Mouse (Mus musculus) limb, embryonic 14.5 days (tissue): ENCODE data around the gene Serinc2. TPM values are rescaled to one million over a fixed set of nuclear protein-coding genes. Genes with fewer than 3 reads are reported as not detected.

Source experiments
- ATAC-seq: fragments of 200-750 bp; cut with Nextera tagmentation; 2 replicates; pipeline ENCODE4 v1.8.0; 2017; ENCODE audit warnings: low read depth, moderate number of reproducible peaks, moderate TSS enrichment; ENCODE audit not compliant: low FRiP score
- DNase-seq: peaks from one replicate; pipeline ENCODE4 v3.0.0-alpha.2; 2015; ENCODE audit warnings: low spot score
- H3K27ac ChIP-seq: fragments of 300-500 bp; sonication (generic); replicated peaks from 2 replicates; pipeline ENCODE4 v1.5.1; 2014; ENCODE audit warnings: low read depth, mild to moderate bottlenecking, low read length, moderate library complexity, mixed read lengths
- H3K27me3 ChIP-seq: fragments of 300-500 bp; sonication (generic); 2 replicates; pipeline ENCODE4 v1.6.1; 2014; ENCODE audit warnings: low read length, mixed read lengths; ENCODE audit not compliant: control insufficient read depth, insufficient read depth
- H3K36me3 ChIP-seq: fragments of 300-500 bp; sonication (generic); 2 replicates; pipeline ENCODE4 v1.6.1; 2014; ENCODE audit warnings: mild to moderate bottlenecking, low read length, moderate library complexity, mixed read lengths; ENCODE audit not compliant: control insufficient read depth, insufficient read depth
- H3K4me1 ChIP-seq: fragments of 300-500 bp; sonication (generic); 2 replicates; pipeline ENCODE4 v1.6.1; 2014; ENCODE audit warnings: antibody characterized with exemption, low read length, mixed read lengths; ENCODE audit not compliant: control insufficient read depth, insufficient read depth
- H3K4me2 ChIP-seq: fragments of 300-500 bp; sonication (generic); replicated peaks from 2 replicates; pipeline ENCODE4 v1.6.1; 2014; ENCODE audit warnings: low read depth, mild to moderate bottlenecking, low read length, moderate library complexity; ENCODE audit not compliant: severe bottlenecking
- H3K4me3 ChIP-seq: fragments of 300-500 bp; sonication (generic); replicated peaks from 2 replicates; pipeline ENCODE4 v1.5.1; 2014; ENCODE audit warnings: low read length
- H3K9ac ChIP-seq: fragments of 300-500 bp; sonication (generic); 2 replicates; pipeline ENCODE4 v1.6.1; 2014; ENCODE audit warnings: mild to moderate bottlenecking, low read depth, low read length, moderate library complexity; ENCODE audit not compliant: severe bottlenecking
- H3K9me3 ChIP-seq: fragments of 300-500 bp; sonication (generic); 2 replicates; pipeline ENCODE4 v1.6.1; 2016; ENCODE audit warnings: low read length; ENCODE audit not compliant: control insufficient read depth
- POLR2A ChIP-seq: fragments of 200-500 bp; IDR thresholded peaks from 2 replicates; pipeline ENCODE4 v1.8.0; 2012; ENCODE audit warnings: inconsistent platforms, mild to moderate bottlenecking, moderate library complexity, borderline replicate concordance; ENCODE audit not compliant: insufficient read depth, insufficient read length; ENCODE audit errors: extremely low read depth
- WGBS: fragments of 180-500 bp; shearing (Covaris S2); extraction: QIAGEN DNeasy Blood & Tissue Kit; methylation state at CpG from one replicate; pipeline ENCODE4 v1.1.7; 2014; 5-methylcytosine and 5-hydroxymethylcytosine counted together
- polyA plus RNA-seq, 2 experiments: library from polyadenylated mRNA; depleted of rRNA in 1 of 2; stranded (reverse) in 1 of 2; unstranded in 1 of 2; fragments of >200 nt; fragmentation: Nextera tagmentation in 1 of 2; extraction: Ambion mirVana in 1 of 2; gene quantifications; 2 replicates each; pipeline versions ENCODE4 v1.2.1 to v1.2.3; 2012 to 2014

Gene Serinc2
- polyA plus RNA-seq (2012; rRNA removed) (161 and 261 TPM in 2 replicates), polyA plus RNA-seq (2014; fragmentation: Nextera tagmentation; extraction: Ambion mirVana) (150 and 186 TPM in 2 replicates)

- Histone ChIP-seq H3K27ac (no peak within 1 kb of the TSS), H3K36me3 (no peaks in the 10 kb centered on the region), H3K9ac (no peak within 1 kb of the TSS), H3K9me3 (no peaks in the 10 kb centered on the region), H3K27me3 (no peaks in the 10 kb centered on the region), H3K4me1 (0 out of 2 replicates have a peak, but pooled peaks cover 2% of the 10 kb centered on the region), H3K4me2 (no peak within 1 kb of the TSS), H3K4me3 (no peak within 1 kb of the TSS)
- no peak for TF ChIP-seq POLR2A
- 61% methylated on average over 2 of the region's 2 CpGs for WGBS
- DNase-seq: no peak
- ATAC-seq: no peak
Observed at GRCm38 (mm10) chr4:130279105-130279504, at the start of gene Serinc2. TSS of gene Serinc2 (minus strand) at chr4:130279205.

GRCm38 (mm10) chr4:130327366-130327765 lies 48.4 kb upstream of the Serinc2 start:
- H3K4me2 ChIP-seq: no peak overlapping the region
- 89% methylated on average over 9 of the region's 9 CpGs for WGBS
- no peaks in the 10 kb centered on the region for H3K4me1 ChIP-seq
- H3K9me3 ChIP-seq: no peaks in the 10 kb centered on the region
- no peak overlapping the region for H3K9ac ChIP-seq
- no peak overlapping the region for H3K27ac ChIP-seq
- TF ChIP-seq POLR2A: no peak
- no peaks in the 10 kb centered on the region for H3K27me3 ChIP-seq
- DNase-seq: no peak
- ATAC-seq: no peak
- peaks cover 66% of the 10 kb centered on the region for H3K36me3 ChIP-seq
- H3K4me3 ChIP-seq: no peak overlapping the region

GRCm38 (mm10) chr4:130325446-130325845 lies 46.4 kb upstream of the Serinc2 start:
- Histone ChIP-seq H3K4me1 (no peaks in the 10 kb centered on the region), H3K36me3 (peaks cover 65% of the 10 kb centered on the region), H3K4me3 (no peak overlapping the region), H3K4me2 (no peak overlapping the region), H3K27me3 (no peaks in the 10 kb centered on the region), H3K9ac (no peak overlapping the region), H3K9me3 (no peaks in the 10 kb centered on the region), H3K27ac (no peak overlapping the region)
- ATAC-seq: no peak
- WGBS: 98% methylated on average over 2 of the region's 2 CpGs
- no peak for TF ChIP-seq POLR2A
- no peak for DNase-seq

- H3K36me3 ChIP-seq: peaks cover 70% of the 10 kb centered on the region
- H3K9ac ChIP-seq: no peak overlapping the region
- no peak overlapping the region for H3K4me2 ChIP-seq
- no peaks in the 10 kb centered on the region for H3K4me1 ChIP-seq
- no peaks in the 10 kb centered on the region for H3K9me3 ChIP-seq
- H3K4me3 ChIP-seq: no peak overlapping the region
- 85% methylated on average over 5 of the region's 5 CpGs for WGBS
- no peaks in the 10 kb centered on the region for H3K27me3 ChIP-seq
- DNase-seq (no peak), ATAC-seq (no peak)
- TF ChIP-seq POLR2A: no peak
- H3K27ac ChIP-seq: no peak overlapping the region
Observed at GRCm38 (mm10) chr4:130323607-130324006, 44.6 kb upstream of the Serinc2 start.

- WGBS: 74% methylated on average over 1 of the region's 1 CpGs
- ATAC-seq: no peak
- Histone ChIP-seq H3K4me2 (no peak overlapping the region), H3K27me3 (no peaks in the 10 kb centered on the region), H3K9ac (no peak overlapping the region), H3K4me1 (no peaks in the 10 kb centered on the region), H3K4me3 (no peak overlapping the region), H3K36me3 (peaks cover 70% of the 10 kb centered on the region), H3K9me3 (no peaks in the 10 kb centered on the region), H3K27ac (no peak overlapping the region)
- DNase-seq: no peak
- TF ChIP-seq POLR2A: no peak
Observed at GRCm38 (mm10) chr4:130323165-130323564, 44.2 kb upstream of the Serinc2 start.

- Histone ChIP-seq H3K27ac (no peak overlapping the region), H3K36me3 (peaks cover 68% of the 10 kb centered on the region), H3K27me3 (no peaks in the 10 kb centered on the region), H3K4me2 (no peak overlapping the region), H3K4me3 (no peak overlapping the region), H3K9me3 (no peaks in the 10 kb centered on the region), H3K4me1 (no peaks in the 10 kb centered on the region), H3K9ac (no peak overlapping the region)
- ATAC-seq: no peak
- no peak for DNase-seq
- TF ChIP-seq POLR2A: no peak
- 85% methylated on average over 7 of the region's 7 CpGs for WGBS
Observed at GRCm38 (mm10) chr4:130322567-130322966, 43.6 kb upstream of the Serinc2 start.
